Mouse (Mus musculus) heart, embryonic 11.5 days (tissue): ENCODE results near the gene Mesp2. TPM values are rescaled to one million over a fixed set of nuclear protein-coding genes. Genes with fewer than 3 reads are reported as not detected.
"Not testable (repeated sequence)": the region's sequence is repeated elsewhere in the genome, so short reads cannot be mapped to it uniquely, and the experiment has no call there.

Source experiments
- ATAC-seq: fragments of 200-750 bp; cut with Nextera tagmentation; replicated peaks from 2 replicates; pipeline ENCODE4 v1.8.0; 2017; ENCODE audit warnings: moderate library complexity; ENCODE audit not compliant: insufficient number of reproducible peaks, low FRiP score, low TSS enrichment
- H3K27ac ChIP-seq: fragments of 300-500 bp; sonication (generic); 2 replicates; pipeline ENCODE4 v1.5.1; 2014; ENCODE audit warnings: mild to moderate bottlenecking, low read depth, low read length
- H3K27me3 ChIP-seq: fragments of 300-500 bp; sonication (generic); 2 replicates; pipeline ENCODE4 v1.6.1; 2014; ENCODE audit warnings: mild to moderate bottlenecking, low read length, mixed read lengths; ENCODE audit not compliant: control insufficient read depth, insufficient read depth
- H3K36me3 ChIP-seq: fragments of 300-500 bp; sonication (generic); 2 replicates; pipeline ENCODE4 v1.6.1; 2014; ENCODE audit warnings: mild to moderate bottlenecking, low read length, moderate library complexity, mixed read lengths; ENCODE audit not compliant: control insufficient read depth, insufficient read depth
- H3K4me1 ChIP-seq: fragments of 300-500 bp; sonication (generic); 2 replicates; pipeline ENCODE4 v1.6.1; 2014; ENCODE audit warnings: low read length; ENCODE audit not compliant: control insufficient read depth, insufficient read depth
- H3K4me2 ChIP-seq: fragments of 300-500 bp; sonication (generic); 2 replicates; pipeline ENCODE4 v1.6.1; 2014; ENCODE audit warnings: mild to moderate bottlenecking, moderate library complexity
- H3K4me3 ChIP-seq: fragments of 300-500 bp; sonication (generic); 2 replicates; pipeline ENCODE4 v1.5.1; 2014; ENCODE audit warnings: low read depth, low read length
- H3K9ac ChIP-seq: fragments of 300-500 bp; sonication (generic); 2 replicates; pipeline ENCODE4 v1.6.1; 2014; ENCODE audit warnings: mild to moderate bottlenecking, low read depth, low read length, moderate library complexity
- H3K9me3 ChIP-seq: fragments of 300-500 bp; sonication (generic); replicated peaks from 2 replicates; pipeline ENCODE4 v1.6.1; 2016; ENCODE audit warnings: low read length; ENCODE audit not compliant: control insufficient read depth
- WGBS: fragments of 180-500 bp; shearing (Covaris S2); extraction: QIAGEN DNeasy Blood & Tissue Kit; methylation state at CpG from one replicate; pipeline ENCODE4 v1.1.7; 2014; ENCODE audit not compliant: insufficient replicate concordance; 5-methylcytosine and 5-hydroxymethylcytosine counted together
- polyA plus RNA-seq: library from polyadenylated mRNA; unstranded; fragments of >200 nt; fragmentation: Nextera tagmentation; extraction: Ambion mirVana; gene quantifications from 2 replicates; pipeline ENCODE4 v1.2.1, GENCODE M21; 2014

Gene Mesp2
- polyA plus RNA-seq, 1 experiment from 2014 or later: 0.67 TPM

DNA sequence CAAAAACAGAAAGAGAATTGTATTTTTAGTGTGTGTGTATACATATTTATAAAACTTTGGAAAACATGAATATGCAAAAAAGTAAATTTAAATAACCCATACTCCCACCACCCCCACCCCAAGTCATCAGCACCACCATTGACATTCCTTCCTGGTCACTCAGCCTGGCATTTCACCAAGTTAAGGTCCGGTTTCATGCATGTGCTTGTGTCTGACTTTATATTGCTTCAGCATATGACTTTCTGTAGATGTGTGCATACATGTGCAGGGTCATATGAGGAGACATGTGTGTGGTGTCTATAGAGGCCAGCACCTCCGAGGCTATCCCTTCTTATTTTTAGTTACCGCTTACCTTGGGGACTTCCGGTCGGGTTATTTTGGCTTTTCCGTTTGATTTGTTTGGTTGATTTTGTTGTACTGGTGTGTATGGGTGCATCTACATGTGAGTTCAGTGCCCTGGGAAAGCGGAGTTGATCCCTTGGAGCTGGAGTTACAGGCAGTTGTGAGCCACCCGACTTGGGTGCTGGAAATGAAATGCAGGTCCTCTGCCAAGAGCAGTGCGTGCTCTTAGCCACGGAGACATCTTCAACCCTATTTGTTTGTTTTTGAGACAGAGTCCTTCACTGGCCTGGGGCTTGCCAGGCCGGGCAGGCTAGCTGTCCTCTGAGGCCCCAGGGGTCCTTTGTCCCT is 28.6 kb upstream of the Mesp2 start:
- no peaks in the 10 kb centered on the region for H3K36me3 ChIP-seq
- peaks cover 7% of the 10 kb centered on the region for H3K4me1 ChIP-seq
- no peak overlapping the region for H3K27ac ChIP-seq
- H3K4me2 ChIP-seq: no peak overlapping the region
- 75% methylated on average over 11 of the region's 11 CpGs for WGBS
- no peak overlapping the region for H3K9ac ChIP-seq
- no peaks in the 10 kb centered on the region for H3K27me3 ChIP-seq
- no peak overlapping the region for H3K4me3 ChIP-seq
- H3K9me3 ChIP-seq: no peaks in the 10 kb centered on the region
- no peak for ATAC-seq

DNA sequence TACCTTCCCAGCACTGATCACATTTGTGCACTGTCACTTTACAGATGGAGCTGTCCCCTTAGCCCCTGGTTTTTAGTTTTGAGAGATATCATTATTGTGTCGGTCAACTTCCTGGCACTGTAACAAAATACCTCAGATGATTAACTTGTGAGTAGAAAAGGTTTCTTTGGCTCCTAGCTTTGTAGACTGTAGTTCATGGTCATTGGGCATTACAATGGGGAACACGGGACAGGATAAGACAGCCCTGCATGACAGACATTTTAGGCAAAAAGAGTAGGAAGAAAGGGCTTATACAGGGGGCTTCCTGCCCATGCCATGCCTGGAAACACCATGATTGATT is 28.0 kb upstream of the Mesp2 start:
- WGBS: 79% methylated on average over 2 of the region's 2 CpGs
- ATAC-seq: no peak

DNA sequence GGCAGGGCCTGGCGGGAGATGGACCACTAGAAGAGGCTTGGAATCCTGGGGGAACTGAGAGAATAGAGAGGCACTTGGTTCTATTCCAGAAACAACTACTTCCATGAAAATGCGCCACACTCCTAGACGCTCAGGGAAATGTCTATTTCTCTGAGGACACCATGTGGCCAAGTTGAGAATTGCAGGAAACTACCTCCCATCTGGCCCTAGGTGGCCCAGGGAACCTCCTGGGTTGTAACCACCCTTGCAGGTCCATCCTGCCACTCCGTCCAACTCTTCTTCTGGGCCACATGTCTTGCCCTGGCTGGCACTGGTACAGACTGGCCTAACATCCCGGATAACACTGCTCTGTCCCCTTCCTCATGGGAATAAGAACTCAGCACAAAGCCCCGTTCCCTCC is 24.2 kb upstream of the Mesp2 start:
- WGBS: 16% methylated on average over 6 of the region's 6 CpGs
- Histone ChIP-seq H3K4me2 (no peak overlapping the region), H3K4me1 (peaks cover under 1% of the 10 kb centered on the region), H3K27me3 (peaks cover 16% of the 10 kb centered on the region), H3K9me3 (no peaks in the 10 kb centered on the region), H3K36me3 (no peaks in the 10 kb centered on the region), H3K27ac (no peak overlapping the region), H3K9ac (no peak overlapping the region), H3K4me3 (no peak overlapping the region)
- no peak for ATAC-seq

More for the DNA sequence above, 28.0 kb upstream of the Mesp2 start:
- Histone ChIP-seq H3K4me3 (no peak overlapping the region), H3K27ac (no peak overlapping the region), H3K36me3 (no peaks in the 10 kb centered on the region), H3K4me1 (peaks cover 7% of the 10 kb centered on the region), H3K4me2 (no peak overlapping the region), H3K9ac (no peak overlapping the region), H3K9me3 (no peaks in the 10 kb centered on the region), H3K27me3 (peaks cover 1% of the 10 kb centered on the region; the same call in 1 of the 2 replicates)

DNA sequence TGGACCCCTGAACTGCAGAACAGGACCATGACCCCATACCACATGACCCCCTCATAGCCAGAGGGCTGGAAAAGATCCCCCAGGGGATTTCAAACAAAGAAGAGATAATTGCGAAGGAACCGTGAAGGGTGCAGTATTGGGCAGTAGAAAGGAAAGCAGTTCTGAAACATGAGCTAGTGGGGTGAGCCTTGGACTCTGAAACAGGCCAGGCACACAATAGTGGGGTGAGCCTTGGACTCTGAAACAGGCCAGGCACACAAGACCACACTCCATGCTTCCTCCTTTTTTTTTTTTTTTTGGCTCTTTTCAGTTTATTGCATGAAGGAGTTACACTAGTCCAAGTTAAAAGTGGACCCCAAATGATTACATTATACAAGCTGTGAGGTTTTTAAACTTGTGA is 20.7 kb upstream of the Mesp2 start:
- H3K4me1 ChIP-seq: peaks cover 15% of the 10 kb centered on the region
- H3K27ac ChIP-seq, H3K36me3 ChIP-seq, H3K4me2 ChIP-seq, H3K9ac ChIP-seq, H3K4me3 ChIP-seq, ATAC-seq, H3K9me3 ChIP-seq: not testable (repeated sequence)
- 19% methylated on average over 2 of the region's 2 CpGs for WGBS
- peaks cover 50% of the 10 kb centered on the region for H3K27me3 ChIP-seq

DNA sequence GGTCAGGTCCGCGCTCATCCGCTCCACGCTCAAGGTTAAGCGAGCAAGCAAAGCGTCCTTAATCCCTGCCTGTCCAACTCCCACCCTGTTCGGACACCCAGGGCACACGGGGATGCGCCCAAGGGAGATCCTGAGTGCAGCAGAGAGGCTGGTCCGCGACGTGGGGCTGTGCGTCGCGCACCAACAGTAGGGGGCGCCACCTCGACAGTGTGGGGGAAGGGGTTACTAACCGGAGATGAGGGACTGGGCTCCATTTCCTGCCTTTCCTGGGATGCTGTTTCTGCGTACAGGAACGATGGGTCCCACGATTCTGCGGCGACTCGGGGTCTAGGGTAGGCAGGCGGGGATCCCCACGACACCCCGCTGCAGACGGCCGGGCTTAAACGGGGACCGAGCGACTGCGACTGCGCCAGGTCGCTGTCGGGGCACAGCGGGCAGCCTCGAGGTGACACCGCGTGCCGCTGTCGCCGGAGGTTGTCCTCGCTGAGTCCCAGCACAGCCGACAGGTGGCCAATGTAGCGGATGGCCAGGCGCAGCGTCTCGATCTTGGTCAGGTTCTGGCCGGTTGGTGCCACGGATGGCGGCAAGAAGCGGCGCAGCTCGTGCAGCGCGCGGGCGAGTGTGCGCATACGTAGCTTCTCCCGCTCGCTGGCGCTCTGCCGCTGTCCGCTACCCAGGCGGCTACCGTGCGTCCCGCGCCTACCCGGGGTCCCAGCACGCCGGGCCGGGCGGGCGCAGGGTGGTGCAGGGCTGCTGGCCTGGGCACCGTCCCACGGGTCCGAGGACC is 17.7 kb upstream of the Mesp2 start:
- ATAC-seq: peak; percentile 36
- H3K27me3 ChIP-seq: peaks cover 54% of the 10 kb centered on the region
- peak overlapping the region; percentile 56; the same call in 1 of the 2 replicates for H3K9ac ChIP-seq
- H3K4me2 ChIP-seq: peak overlapping the region; percentile 82
- H3K4me3 ChIP-seq: peak overlapping the region; percentile 49
- H3K4me1 ChIP-seq: peaks cover 15% of the 10 kb centered on the region
- no peaks in the 10 kb centered on the region for H3K9me3 ChIP-seq
- H3K27ac ChIP-seq: no peak overlapping the region
- H3K36me3 ChIP-seq: no peaks in the 10 kb centered on the region
- 1% methylated on average over 76 of the region's 80 CpGs for WGBS

DNA sequence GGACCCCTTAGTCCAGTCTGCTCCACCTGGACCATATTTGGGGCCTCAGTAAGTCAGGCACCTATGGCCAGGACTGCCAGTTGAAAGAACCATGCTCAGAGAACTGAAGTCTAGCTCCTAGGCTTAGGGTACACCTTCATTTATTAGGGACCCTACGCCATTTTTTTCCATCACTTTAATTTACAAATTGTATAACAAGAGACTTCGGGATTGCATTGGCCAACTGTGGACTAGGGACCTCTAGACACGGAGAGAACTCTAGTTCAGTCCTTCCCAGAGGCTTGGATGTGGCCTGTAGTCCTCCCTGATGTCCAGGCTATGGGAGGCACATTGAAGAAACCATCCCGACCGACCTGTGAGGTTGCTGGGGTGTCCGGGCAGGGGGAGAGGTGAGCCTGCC is 16.8 kb upstream of the Mesp2 start, which contains the start of gene Mesp1:
Gene Mesp1 (minus strand): TSS at position 101 of the 400 bp plus-strand sequence.
- Histone ChIP-seq H3K4me1 (peaks cover 15% of the 10 kb centered on the region), H3K36me3 (no peaks in the 10 kb centered on the region), H3K9ac (peak within 1 kb of the TSS; percentile 56; the same call in 1 of the 2 replicates), H3K9me3 (no peaks in the 10 kb centered on the region), H3K27ac (no peak within 1 kb of the TSS), H3K4me2 (peak within 1 kb of the TSS; percentile 82), H3K4me3 (peak within 1 kb of the TSS; percentile 49), H3K27me3 (peaks cover 56% of the 10 kb centered on the region)
- no peak for ATAC-seq
- WGBS: 70% methylated on average over 6 of the region's 6 CpGs

DNA sequence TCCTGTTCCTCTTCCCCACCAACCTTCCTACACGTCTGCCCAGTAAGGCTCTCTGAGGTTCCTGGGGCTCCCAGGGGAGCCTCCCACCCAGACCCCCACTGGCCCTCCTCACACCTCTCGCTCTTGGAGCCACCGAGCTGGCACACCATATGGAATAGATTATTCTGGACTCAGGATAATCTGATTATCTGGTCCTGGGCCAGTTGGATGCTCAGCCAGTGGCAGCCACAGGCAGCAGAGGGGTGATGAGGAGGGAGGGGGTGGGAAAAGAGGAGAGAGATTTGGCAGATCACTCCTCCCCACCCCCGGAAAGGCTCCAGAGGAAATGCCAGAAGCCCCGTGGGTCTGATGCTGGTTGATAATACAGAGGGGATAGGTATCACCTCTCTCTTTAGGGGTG is 11.9 kb upstream of the Mesp2 start:
- no peak overlapping the region for H3K9ac ChIP-seq
- no peak for ATAC-seq
- no peaks in the 10 kb centered on the region for H3K9me3 ChIP-seq
- no peak overlapping the region for H3K4me3 ChIP-seq
- no peak overlapping the region for H3K27ac ChIP-seq
- H3K36me3 ChIP-seq: no peaks in the 10 kb centered on the region
- 16% methylated on average over 5 of the region's 5 CpGs for WGBS
- no peak overlapping the region for H3K4me2 ChIP-seq
- no peaks in the 10 kb centered on the region for H3K4me1 ChIP-seq
- H3K27me3 ChIP-seq: peaks cover 25% of the 10 kb centered on the region

DNA sequence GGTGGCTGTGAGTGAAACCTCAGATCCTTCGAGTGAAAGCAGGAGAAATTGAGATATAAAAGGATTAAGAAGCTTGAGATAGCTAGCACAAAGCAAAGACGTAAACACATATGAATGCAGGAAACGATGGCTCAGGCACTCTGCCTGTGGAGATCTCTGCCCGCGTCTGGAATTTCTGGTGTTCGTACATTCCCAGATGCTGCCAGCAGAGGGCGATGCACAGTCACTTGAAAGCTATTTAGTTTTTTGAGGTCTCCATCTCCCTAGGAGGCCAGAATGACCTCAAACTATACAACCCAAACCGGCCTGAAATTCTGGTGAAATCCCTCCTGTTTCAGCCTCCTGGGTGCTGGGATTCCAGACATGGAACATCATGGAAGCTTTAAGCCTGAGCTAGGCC is 11.5 kb upstream of the Mesp2 start:
- no peak overlapping the region for H3K4me3 ChIP-seq
- ATAC-seq: no peak
- no peaks in the 10 kb centered on the region for H3K36me3 ChIP-seq
- H3K9me3 ChIP-seq: no peaks in the 10 kb centered on the region
- peaks cover 20% of the 10 kb centered on the region for H3K27me3 ChIP-seq
- no peak overlapping the region for H3K9ac ChIP-seq
- no peak overlapping the region for H3K27ac ChIP-seq
- H3K4me2 ChIP-seq: no peak overlapping the region
- H3K4me1 ChIP-seq: no peaks in the 10 kb centered on the region
- WGBS: 2% methylated on average over 8 of the region's 8 CpGs
